Mouse (Mus musculus) frontal cortex, adult 2 months (tissue): ENCODE measurements around the gene Wnk1. TPM values are rescaled to one million over a fixed set of nuclear protein-coding genes. Genes with fewer than 3 reads are reported as not detected.
A peak's percentile ranks its signal among the peaks of the same experiment; 100 is the strongest.
"Not testable (repeated sequence)": the region's sequence is repeated elsewhere in the genome, so short reads cannot be mapped to it uniquely, and the experiment has no call there.

Experiments used
- DNase-seq, 2 experiments: peaks; one replicate each; pipeline ENCODE4 v3.0.0; 2022; ENCODE audit warnings: low spot score in 1 of 2; ENCODE audit errors: extremely low spot score in 1 of 2
- polyA plus RNA-seq: library from polyadenylated mRNA; depleted of rRNA; stranded (reverse); fragments of >200 nt; gene quantifications from 2 replicates; pipeline ENCODE4 v1.2.3, GENCODE M21; 2012; rRNA removed

Wnk1 gene
- 171 and 181 TPM in 2 replicates for polyA plus RNA-seq

DNA sequence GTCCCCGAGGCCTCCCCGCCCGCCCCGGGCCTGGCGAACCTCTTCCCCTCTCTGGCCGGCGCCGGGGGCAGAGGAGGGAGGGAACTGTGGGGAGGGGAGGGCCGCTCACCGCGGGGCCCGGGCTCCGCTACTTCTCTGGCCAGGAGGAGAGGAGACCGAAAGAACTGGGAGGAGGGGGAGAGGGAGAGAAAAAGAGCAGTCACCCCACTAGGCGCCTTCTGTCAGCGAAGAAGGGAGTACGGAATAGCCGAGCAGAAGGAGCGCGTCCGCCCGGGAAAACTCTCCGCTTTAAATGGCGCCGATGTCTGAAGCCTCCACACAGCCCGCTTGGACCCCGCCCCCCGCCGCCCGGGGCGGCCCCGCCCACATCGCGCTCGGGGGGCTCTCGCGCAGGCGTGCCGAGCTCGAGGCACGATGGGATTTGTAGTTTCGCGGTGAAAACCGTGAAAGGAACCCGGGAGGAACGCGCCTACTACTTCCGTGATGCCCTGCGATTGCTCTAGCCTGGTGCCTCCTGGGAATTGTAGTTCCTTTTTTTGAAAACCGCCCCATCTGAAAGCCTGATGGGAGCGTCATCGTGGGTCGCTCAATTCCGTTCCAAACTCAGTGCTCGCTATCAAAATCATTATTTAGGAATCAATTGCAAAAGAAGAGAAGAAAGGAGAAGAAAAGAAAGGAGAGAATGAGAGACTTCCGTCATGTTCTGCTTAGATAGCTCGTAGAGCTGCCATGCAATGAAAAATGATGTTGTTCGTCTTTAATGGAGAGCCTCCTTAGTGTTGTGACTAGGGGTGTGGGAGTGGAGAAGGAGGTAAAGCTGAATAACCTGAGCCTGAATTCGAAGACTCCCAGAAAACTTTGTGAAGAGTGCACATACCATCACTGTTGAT is at the start of gene Wnk1:
Wnk1 (minus strand) TSS at position 307 of the 890 bp plus-strand sequence.
- DNase-seq, result peak; percentile 97 to 98

- not testable (repeated sequence) for DNase-seq
These were observed 48.6 kb upstream of the Wnk1 start for GRCm38 (mm10) chr6:120087041-120087440.

DNA sequence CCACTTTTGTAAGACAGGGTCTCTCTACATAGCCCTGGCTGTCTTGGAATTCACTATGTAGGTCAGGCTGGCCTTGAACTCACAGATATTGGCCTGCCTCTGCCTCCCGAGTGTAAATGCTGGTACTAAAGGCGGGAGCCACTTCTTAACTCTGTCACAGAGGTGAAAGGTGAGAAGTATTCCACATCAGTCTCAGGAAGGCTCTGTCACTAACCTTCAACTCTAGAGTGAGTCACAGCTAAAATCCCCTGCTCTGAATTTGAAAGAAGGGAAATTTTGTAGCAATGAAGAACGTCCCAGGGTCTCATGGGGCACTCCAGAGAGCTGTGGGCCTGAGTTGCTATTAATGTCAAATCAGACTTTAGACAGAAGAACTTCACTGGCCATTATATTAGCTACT is 47.4 kb upstream of the Wnk1 start:
- DNase-seq, result no peak

DNA sequence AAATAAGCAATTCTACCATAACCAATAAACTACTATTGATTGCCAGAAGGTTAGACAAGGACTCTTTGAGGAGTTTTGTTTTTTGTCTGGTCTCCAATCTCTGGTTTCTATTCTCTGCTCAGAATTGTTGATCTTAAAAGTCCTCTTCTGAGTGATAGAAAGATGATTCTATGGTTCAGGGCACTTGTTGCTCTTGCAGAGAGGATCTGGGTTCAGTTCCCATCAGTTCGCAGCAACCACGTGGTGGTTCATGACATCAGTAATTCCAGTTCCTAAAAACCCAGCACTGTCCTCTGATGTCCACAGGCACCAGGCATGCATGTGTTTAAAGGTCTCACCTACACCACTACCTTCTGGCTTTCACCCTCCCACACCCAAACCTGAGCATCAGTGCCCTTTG is 46.5 kb upstream of the Wnk1 start:
- DNase-seq, result no peak

- no peak for DNase-seq
These were observed 45.0 kb upstream of the Wnk1 start for GRCm38 (mm10) chr6:120083442-120083841.

- DNase-seq, result no peak
These were observed 44.5 kb upstream of the Wnk1 start for GRCm38 (mm10) chr6:120082951-120083411.

- no peak for DNase-seq
These were observed 43.9 kb upstream of the Wnk1 start for GRCm38 (mm10) chr6:120082251-120082950.

GRCm38 (mm10) chr6:120081516-120081915 is 43.0 kb upstream of the Wnk1 start:
- DNase-seq, result no peak

DNA sequence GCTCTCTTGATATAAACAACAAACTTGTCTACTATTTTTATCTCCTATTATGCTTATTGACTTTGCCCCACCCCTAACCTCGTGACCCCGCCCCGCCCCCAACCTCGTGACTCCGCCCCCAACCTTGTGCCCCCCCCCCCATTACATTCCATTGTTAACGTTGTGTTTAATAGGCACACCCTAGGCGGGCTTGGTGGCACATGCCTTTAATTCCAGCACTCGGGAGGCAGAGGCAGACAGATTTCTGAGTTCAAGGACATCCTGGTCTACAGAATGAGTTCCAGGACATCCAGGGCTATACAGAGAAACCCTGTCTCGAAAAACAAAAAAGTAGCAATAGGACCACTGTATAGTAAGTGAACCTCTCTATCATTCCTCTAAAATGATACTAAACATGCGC is 41.1 kb upstream of the Wnk1 start:
- no peak for DNase-seq

DNA sequence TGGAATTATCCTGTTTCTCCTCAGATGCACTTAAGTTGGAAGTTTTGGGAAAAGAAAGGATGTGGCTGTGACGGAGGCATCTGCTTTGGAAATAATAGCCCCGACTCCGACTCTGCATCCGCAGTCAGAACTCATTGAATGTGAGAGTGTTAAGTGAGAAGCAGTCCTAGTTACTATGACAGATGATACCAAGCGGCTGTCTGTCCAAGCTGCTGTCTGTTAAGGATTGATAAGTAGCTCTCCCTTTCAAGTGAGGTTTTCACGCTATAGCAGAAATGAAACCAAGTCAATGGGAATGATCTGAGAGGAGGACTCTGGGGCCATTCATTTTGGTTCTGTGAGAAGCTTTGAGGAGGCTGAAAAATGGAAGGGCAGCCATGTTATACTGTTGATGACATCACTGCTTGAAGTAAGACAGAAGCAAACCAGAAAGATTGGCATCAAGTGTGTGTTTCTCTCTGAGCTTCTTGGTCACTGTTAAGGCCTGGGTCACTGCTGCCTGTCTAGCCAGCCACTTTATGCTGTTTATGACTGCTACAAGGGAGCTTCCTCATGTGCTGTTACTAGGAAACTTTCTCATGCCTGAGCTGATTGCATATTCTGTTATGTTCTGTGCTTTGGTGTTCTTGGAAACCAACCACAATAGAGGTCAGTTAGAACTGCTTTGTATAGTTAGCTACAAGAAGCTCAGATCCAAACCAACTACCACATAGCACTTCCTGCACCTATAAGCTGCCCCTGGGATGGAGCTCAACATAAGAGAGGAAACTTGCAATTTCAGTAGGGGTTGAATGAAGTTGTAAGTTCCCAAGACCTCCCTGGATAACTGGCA is 38.4 kb upstream of the Wnk1 start:
- DNase-seq, result no peak

DNA sequence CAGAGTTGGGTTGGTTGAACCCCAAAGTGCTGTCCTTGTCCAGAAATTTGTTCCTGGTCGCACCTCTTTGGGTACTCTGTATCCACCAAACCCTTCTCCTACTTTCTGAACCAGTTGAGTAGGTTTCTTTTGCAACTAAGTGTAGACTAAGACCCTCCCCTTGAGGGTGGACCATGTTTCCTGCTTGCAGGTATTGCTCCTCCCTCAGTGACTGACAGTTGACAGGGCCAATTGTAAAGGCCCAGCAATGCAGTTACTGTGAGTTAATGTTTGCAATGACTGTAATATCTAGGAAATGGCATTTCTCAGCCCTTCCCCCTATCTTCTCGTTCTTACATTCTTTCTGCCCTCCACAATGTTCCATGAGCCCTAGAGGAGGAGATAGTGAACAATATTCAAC is 34.2 kb upstream of the Wnk1 start:
- DNase-seq, result no peak

GRCm38 (mm10) chr6:120069546-120069945 is 31.1 kb upstream of the Wnk1 start:
- DNase-seq, result no peak

DNA sequence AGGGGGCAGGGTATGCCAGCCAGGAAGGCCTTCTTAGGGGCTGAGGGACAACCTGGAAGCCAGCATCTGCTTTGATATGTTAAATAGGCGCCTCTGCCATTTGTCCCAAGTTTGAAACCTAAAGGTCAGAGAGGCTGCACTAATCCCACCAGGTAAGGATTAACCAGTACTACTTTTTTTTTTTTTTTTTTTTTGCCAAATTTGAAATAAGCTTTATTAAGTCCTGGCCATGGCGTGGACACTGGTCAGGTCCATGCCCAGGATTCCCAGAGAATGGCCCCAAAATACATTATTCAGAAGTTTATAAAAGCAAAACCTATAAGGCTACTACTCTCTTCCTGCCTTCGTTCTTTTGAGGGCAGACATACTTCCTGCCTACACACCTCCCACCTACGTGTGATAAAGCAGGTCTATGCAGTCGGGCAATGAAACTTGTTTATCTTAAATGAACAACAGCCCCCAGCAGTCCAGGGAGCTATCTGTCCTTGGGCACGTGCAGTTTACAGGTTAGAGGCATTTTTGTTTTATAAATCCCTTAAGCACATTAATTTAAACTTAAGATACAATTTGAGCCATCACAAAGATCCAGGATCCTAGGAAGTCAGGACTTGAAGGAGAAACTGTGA is 27.2 kb upstream of the Wnk1 start:
- no peak for DNase-seq

- DNase-seq, result no peak
These were observed 26.2 kb upstream of the Wnk1 start for GRCm38 (mm10) chr6:120064627-120065026.

GRCm38 (mm10) chr6:120062934-120063333 is 24.5 kb upstream of the Wnk1 start:
- DNase-seq, result peak; percentile 4 to 15

DNA sequence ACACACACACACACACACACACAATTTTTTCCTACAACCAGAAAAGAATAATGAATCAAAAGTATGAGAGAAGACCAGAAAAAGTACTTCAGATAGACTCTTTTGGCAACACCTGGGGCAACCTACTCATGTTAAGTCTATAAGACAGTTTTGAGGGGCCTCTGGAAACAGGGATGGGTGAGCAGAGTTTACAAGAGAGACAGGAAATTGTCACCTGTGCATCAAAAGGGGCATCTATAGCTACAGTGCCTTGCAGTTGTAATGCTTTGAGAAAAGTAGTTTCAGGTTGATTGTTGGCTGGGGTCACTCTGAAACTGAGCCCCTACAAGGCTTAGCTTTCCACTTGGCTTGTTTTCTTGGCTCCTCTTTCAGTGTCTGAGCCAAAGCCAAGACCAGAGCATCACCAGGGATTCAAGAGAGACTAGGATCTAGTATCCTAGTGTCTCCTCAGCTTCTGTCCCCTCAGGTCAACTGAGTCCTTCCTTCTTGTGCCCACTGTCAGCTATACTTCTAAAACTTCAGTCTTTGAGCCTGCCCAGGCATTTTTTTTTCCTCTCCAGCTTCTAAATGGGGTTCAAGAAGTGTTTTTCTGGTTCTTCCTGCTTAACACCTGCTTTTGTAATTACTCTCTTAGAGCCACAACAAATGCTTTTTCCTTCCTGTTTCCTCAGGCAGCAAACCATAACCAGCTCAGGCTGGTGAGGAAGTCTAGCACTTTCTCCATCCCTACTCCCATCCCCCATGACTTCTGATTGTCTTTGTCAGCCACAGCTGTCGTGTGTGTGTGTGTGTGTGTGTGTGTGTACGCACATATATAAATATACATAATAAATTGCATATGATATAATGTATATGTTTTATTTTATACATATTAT is 17.4 kb upstream of the Wnk1 start:
- DNase-seq, result no peak

- no peak for DNase-seq
These were observed 15.9 kb upstream of the Wnk1 start for GRCm38 (mm10) chr6:120054412-120054811.

DNA sequence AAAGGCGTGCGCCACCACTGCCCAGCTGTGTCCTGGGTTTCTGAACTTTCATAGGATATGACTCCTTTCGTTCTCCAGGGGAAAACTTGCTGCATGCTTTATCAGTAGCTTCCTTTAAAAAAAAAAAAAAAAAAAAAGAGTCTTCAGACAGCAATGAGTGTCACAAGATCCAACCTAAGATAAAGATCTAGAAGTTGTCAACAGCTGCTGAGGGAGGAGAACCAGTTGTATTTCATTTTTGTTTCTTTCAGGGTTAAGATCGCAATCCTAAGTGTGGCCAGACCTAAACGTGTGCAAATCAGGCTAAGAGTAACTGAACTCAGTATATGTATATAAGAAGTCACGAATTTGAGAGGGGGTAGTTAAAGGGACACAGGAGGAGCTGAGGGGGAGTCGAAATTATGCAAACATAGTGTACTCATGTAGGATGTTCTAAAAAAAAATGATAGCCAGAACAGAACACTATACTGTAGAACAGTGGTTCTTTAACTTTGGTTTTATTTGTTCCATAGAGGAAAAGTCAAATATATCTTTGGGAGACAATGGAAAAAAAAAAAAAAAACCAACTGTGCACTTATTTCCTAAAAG is 9.3 kb upstream of the Wnk1 start:
- DNase-seq, result peak in 1 of 2 experiments; percentile 16

DNA sequence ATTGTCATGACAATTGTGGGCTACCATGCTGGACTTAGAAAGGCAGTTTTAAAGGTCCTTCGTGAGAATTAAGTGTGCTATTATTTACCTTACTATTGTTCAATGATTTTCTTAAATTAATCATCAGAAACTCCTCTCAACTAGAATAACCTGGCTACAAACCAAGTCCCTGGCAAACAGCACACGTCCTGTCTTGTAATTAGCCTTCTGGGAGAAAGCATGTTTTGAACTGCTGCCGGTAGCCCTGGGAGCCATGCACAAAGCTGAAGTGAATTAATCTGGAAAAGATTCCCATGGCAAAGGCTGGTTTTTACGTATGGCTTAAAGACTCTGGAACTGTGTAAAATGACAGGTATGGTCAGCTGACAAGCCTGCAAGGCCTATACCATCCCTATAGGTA is 6.9 kb upstream of the Wnk1 start:
- DNase-seq, result no peak
